Mouse (Mus musculus) intestine, embryonic 15.5 days (tissue): ENCODE results near the gene Btbd35f20. TPM values are rescaled to one million over a fixed set of nuclear protein-coding genes. Genes with fewer than 3 reads are reported as not detected.
"Not testable (repeated sequence)": the region's sequence is repeated elsewhere in the genome, so short reads cannot be mapped to it uniquely, and the experiment has no call there.

Experiments
- ATAC-seq: fragments of 200-750 bp; cut with Nextera tagmentation; 2 replicates; pipeline ENCODE4 v1.8.0; 2017; ENCODE audit warnings: moderate TSS enrichment, moderate library complexity
- H3K27ac ChIP-seq: fragments of 300-500 bp; sonication (generic); 2 replicates; pipeline ENCODE4 v1.5.1; 2015; ENCODE audit warnings: mild to moderate bottlenecking, inconsistent platforms
- H3K27me3 ChIP-seq: fragments of 300-500 bp; sonication (generic); replicated peaks from 2 replicates; pipeline ENCODE4 v1.6.1; 2015; ENCODE audit warnings: inconsistent platforms
- H3K36me3 ChIP-seq: fragments of 300-500 bp; sonication (generic); 2 replicates; pipeline ENCODE4 v1.6.1; 2015; ENCODE audit warnings: inconsistent platforms
- H3K4me1 ChIP-seq: fragments of 300-500 bp; sonication (generic); replicated peaks from 2 replicates; pipeline ENCODE4 v1.6.1; 2015; ENCODE audit warnings: inconsistent platforms
- H3K4me2 ChIP-seq: fragments of 300-500 bp; sonication (generic); replicated peaks from 2 replicates; pipeline ENCODE4 v1.6.1; 2015; ENCODE audit warnings: mild to moderate bottlenecking, inconsistent platforms
- H3K4me3 ChIP-seq: fragments of 300-500 bp; sonication (generic); replicated peaks from 2 replicates; pipeline ENCODE4 v1.5.1; 2015; ENCODE audit warnings: inconsistent platforms
- H3K9ac ChIP-seq: fragments of 300-500 bp; sonication (generic); 2 replicates; pipeline ENCODE4 v1.6.1; 2015; ENCODE audit warnings: inconsistent platforms
- H3K9me3 ChIP-seq: fragments of 300-500 bp; sonication (generic); 2 replicates; pipeline ENCODE4 v1.6.1; 2016; ENCODE audit warnings: inconsistent platforms
- WGBS: fragments of 180-500 bp; shearing (Covaris S2); methylation state at CpG from one replicate; pipeline ENCODE4 v1.1.7; 2015; 5-methylcytosine and 5-hydroxymethylcytosine counted together
- polyA plus RNA-seq: library from polyadenylated mRNA; unstranded; fragments of >200 nt; fragmentation: Nextera tagmentation; extraction: Ambion mirVana; gene quantifications from 2 replicates; pipeline ENCODE4 v1.2.1, GENCODE M21; 2015

Gene Btbd35f20
- not detected in 2 replicates for polyA plus RNA-seq

DNA sequence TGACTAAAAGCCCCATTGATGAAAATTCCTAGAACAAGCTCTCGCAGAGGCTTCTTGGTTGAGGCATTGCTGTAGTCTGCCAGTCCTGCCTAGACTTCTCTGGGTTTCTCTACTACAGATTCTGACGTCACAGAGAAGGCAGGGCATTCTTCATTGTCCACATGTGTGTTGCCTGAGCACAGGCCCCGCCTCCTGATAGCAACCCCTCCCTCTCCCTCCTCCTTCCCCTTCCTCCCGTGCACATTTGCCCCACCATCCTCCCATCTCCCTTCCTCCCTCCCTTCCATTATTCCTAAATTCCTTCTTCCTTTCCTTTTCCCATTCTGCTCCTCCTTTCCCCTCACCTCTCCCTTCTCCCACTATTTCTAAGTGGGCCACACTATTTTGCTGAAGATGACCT, at the start of gene Btbd35f20:
Gene Btbd35f20, minus strand, starts transcription at position 101 of the 400 bp plus-strand sequence.
- ATAC-seq, H3K9ac ChIP-seq, H3K4me1 ChIP-seq, H3K36me3 ChIP-seq, H3K27ac ChIP-seq, H3K27me3 ChIP-seq, H3K9me3 ChIP-seq, H3K4me3 ChIP-seq, H3K4me2 ChIP-seq: not testable (repeated sequence)
- WGBS: no CpG with 5 or more reads among the region's 4 CpGs

Other genes starting within 250 kb of the Btbd35f20 start
- gene Btbd35f28, start 94.7 kb downstream of the Btbd35f20 start, polyA plus RNA-seq: not detected in 2 replicates
- not detected in 2 replicates for gene Btbd35f17, start 79.4 kb upstream of the Btbd35f20 start, polyA plus RNA-seq